Mouse (Mus musculus): ENCODE data around the gene Atmin. TPM values are rescaled to one million over a fixed set of nuclear protein-coding genes. Genes with fewer than 3 reads are reported as not detected.

Gene Atmin
- total RNA-seq, 2 experiments from 2014 or later, result 14.3 to 15.4 TPM

DNA sequence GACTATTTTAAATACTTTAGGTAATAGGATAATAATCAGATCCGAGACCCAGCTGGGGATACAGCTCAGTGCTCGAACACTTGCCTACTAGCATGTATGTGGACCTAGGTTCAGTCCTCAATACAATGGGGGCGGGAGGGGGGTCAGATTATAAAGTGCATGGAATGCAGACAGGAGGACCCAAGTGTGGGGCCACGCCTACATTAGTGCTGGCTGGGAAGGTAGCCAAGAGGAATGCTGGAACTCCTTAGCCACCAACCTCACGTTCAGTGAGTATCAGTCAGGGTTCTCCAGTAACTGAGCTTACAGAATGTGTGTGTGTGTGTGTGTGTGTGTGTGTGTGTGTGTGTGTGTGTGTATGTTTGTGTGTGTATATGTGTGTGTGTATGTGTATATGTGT, 8.2 kb downstream of the Atmin start:
- no peak for DNase-seq

DNA sequence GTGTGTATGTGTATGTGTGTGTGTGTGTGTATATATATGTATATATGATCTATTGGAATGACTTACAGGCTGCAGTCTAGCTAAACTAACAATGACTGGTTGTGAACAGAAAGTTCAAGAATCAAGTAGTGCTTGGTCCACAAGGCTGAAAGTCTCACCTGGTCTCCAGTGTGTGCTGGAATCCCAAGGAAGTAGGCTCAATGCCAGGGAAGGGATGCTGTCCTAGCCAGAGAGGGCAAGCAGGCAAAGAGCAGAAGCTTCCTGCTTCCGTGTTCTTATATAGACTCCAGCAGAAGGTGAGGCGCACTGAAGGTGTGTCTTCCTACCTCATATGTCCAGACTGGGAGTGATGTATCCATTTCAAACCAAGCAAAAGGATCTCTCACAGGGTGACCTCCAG, 8.6 kb downstream of the Atmin start:
- DNase-seq, result no peak

DNA sequence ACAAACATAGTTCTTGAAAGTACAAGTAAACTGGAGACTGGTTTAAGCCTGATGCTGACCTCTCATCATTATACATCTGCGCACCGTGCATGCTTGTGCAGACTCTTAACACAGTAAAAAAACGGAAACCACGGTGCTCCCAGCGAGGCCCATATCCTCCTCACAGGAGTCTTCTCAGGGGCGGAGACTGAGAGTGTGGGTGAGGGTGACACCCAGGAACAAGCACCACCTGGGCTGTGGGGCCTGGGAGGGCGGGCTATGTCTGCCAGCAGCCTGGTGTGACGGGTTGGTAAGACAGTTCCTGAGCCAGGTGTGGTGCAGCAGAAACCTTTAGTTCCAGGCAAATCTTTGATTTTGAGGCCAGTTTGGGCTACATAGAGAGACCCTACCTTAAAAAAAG, 9.2 kb downstream of the Atmin start:
- no peak for DNase-seq

- no peak for DNase-seq
These were observed 11.2 kb downstream of the Atmin start for GRCm38 (mm10) chr8:116954415-116954814.

DNA sequence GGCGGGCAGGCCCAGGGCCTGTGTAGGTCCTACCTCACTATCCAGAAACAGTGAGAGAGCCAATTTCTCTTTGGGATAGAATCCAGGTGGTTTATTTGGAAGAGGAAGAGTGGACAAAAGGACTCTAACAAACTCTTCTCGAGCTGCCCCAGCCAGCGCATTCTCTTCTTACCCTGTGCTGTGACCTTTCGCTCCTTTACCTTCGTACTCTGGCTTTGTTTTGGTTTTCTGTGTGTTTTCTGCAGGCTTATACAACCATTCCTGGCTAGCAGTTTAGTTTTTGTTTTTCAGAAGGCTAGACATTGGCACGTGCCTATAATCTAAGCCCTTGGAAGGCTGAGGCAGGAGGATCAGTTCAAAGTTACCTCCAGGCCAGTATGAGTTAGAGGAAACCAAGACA, 26.3 kb downstream of the Atmin start:
- DNase-seq, result no peak

- no peak for DNase-seq
These were observed 31.9 kb downstream of the Atmin start for GRCm38 (mm10) chr8:116975066-116975465.

GRCm38 (mm10) chr8:116975606-116976005, 32.4 kb downstream of the Atmin start:
- DNase-seq, result no peak

DNA sequence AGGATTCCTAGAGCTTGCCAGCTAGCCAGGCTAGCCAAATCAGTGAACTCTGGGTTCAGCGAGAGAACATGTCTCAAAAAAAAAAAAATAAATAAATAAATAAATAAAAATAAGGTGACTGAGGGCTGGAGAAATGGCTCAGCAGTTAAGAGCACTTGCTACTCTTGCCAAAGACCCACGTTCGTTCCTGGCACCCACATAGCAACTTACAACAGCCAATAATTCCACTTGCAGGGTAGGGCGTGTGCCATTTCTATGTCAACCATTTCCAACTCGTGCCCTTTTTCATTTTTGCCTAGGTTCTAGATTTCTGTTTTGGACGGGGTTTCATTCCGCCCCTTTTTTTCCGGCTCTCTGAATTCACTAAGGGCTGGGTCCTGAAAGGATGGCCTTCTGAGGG, 34.9 kb downstream of the Atmin start:
- DNase-seq, result no peak

DNA sequence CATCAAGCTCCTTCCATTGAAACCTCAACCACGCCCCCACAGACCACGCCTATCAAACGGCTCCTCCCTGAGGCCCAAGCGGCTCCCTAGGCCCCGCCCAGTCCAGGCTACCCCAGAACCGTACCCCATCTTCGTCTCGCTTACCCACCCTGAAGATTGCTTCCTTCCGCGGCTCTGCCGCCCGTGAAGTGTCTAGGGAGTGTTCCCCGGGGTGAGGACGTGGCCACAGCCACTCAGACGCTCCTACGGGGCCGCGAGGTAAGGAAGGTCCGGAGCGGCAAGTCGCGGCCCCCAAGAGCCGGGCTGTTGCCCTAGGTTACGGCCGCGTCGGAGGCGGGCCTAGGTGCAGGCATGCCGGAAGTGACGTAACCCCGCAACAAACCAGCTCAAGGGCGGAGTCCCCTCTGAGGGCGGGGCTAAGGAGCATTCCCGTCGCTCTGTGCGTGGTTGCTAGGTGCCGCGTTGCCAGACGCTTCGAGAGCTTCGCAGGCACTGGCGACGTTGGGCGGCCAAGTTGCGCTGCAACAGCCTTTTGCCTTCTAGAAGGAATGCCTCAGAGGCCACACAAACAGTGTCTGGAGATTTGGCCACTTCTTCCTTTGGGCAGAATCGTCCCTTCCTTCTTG, 35.6 kb downstream of the Atmin start, which contains the start of gene 1700030J22Rik:
Gene 1700030J22Rik, minus strand, starts transcription at position 329 of the 626 bp plus-strand sequence.
- DNase-seq, result peak; percentile 97

- DNase-seq, result no peak
These were observed 36.9 kb downstream of the Atmin start for GRCm38 (mm10) chr8:116980117-116980516.

DNA sequence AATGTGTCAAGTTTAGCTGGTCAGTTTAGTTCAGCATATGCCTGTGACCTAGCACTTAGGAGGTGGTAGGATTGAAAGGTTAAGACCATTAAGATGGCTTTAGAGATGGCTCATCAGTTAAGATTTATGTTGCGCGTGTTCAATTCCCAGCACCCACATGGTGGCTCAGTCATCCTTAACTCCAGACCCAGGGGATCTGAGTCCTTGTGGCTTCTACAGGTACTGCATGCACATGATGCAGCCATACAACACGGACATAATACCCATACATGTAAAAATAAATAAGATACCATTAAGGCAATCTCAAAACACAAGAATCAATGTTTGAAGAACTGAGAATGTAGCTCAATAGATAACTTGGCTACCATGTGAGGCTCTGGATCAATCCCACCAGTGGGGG, 46.6 kb downstream of the Atmin start:
- DNase-seq, result no peak

DNA sequence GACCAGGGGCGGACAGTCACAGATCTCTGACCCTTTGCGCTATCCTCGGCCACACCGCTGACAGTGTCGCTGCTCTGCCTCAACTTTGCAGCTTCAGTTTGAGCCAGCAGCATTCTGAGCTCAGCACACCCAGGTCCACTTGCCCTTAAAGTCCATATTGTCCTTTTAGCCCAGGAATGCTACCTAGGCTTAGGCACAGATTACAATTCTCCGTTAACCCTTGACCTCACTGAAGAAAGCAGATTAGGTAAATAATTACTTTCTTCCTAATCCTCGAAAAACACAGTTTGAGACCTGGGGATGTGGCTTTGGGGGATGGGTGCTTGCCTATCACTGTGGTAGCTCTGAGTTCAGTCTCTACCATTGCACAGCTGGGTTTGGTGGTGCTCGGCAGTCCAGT, 48.0 kb downstream of the Atmin start:
- no peak for DNase-seq

GRCm38 (mm10) chr8:116992176-116992971, 49.2 kb downstream of the Atmin start:
- no peak for DNase-seq

GRCm38 (mm10) chr8:116993095-116993867, 50.1 kb downstream of the Atmin start, which contains the start of gene Gcsh:
TSS of gene Gcsh (minus strand) at chr8:116993537.
- DNase-seq, result peak; percentile 99

DNA sequence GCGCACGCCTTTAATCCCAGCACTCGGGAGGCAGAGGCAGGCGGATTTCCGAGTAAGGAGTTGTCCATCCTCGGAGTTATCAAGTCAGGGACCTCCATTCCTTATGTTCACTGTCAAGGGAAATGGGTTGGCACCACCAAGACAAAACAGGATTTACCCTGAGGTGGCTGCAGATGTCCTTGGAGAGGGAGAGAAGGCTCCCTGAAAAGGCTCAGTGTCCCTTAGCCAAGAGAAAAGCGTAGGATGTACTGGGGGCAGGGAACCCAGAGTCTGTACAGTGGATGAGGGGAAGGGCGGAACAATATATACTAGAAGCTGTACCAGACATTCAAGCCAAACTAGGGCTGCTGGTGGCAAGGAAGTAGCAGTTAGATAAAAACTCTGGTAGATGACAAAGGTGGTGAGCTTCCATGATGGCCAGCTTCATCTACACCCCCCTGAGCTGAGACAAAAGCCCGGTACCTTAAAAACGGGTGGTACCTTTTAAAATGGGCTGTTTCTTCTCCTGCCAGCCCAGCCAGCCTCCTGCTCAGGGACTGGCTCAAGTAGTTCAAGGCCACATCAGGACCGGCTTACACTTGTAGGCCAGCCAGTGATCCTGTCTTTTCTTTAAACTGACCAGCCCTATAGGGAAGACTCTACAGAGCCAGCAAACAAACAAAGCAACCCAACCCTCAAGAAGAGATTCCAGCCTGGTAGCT, 51.0 kb downstream of the Atmin start:
- no peak for DNase-seq

Other genes with a start within 250 kb of the Atmin start
- 1 to 10 TPM; 2.9 to 3.2 TPM for gene Cdyl2, start 210.4 kb upstream of the Atmin start, total RNA-seq (2021)
- 10 to 100 TPM; 26.1 to 34.2 TPM for gene Cmc2, start 21.9 kb upstream of the Atmin start, total RNA-seq (2021)
- under 1 TPM; 0.51 to 0.62 TPM for gene Cenpn, start 21.7 kb upstream of the Atmin start, total RNA-seq (2021)
- gene 1700030J22Rik, start 35.6 kb downstream of the Atmin start, total RNA-seq (2021), result under 1 TPM; 0.15 to 0.29 TPM
- 10 to 100 TPM; 37.9 to 41.2 TPM for gene Gcsh, start 50.1 kb downstream of the Atmin start, total RNA-seq (2021)
- under 1 TPM; 0.08 to 0.19 TPM for gene Pkd1l2, start 139.1 kb downstream of the Atmin start, total RNA-seq (2021)
- not detected for gene Bco1, start 152.5 kb downstream of the Atmin start, total RNA-seq (2021)
- gene Gan, start 214.7 kb downstream of the Atmin start, total RNA-seq (2021), result 1 to 10 TPM; 4.0 to 4.9 TPM